Mouse (Mus musculus): ENCODE data around the gene Fig4. TPM values are rescaled to one million over a fixed set of nuclear protein-coding genes. Genes with fewer than 3 reads are reported as not detected.

The Fig4 gene
- polyA plus RNA-seq, 1 experiment, result 10.6 TPM

Other genes with a start within 250 kb of the Fig4 start
- gene Gpr6, start 231.0 kb downstream of the Fig4 start, polyA plus RNA-seq (2012; rRNA removed), result not detected in 2 replicates
- gene Ak9, start 720 bp upstream of the Fig4 start, polyA plus RNA-seq (2012; rRNA removed), result 0.01 TPM in 1 of 2 replicates, not detected in the other
- 15.8 and 17.4 TPM in 2 replicates for gene Zbtb24, start 147.1 kb upstream of the Fig4 start, polyA plus RNA-seq (2012; rRNA removed)
- 48.9 and 57.9 TPM in 2 replicates for gene Mical1, start 173.1 kb upstream of the Fig4 start, polyA plus RNA-seq (2012; rRNA removed)
- gene Smpd2, start 187.1 kb upstream of the Fig4 start, polyA plus RNA-seq (2012; rRNA removed), result 167 and 169 TPM in 2 replicates
- 10.7 and 11.5 TPM in 2 replicates for gene Ppil6, start 187.2 kb upstream of the Fig4 start, polyA plus RNA-seq (2012; rRNA removed)
- 119 and 143 TPM in 2 replicates for gene Cd164, start 216.2 kb upstream of the Fig4 start, polyA plus RNA-seq (2012; rRNA removed)